Mouse (Mus musculus) inflammation-experienced regulatory T-cells (primary cell): ENCODE data around the gene Myct1. TPM values are rescaled to one million over a fixed set of nuclear protein-coding genes. Genes with fewer than 3 reads are reported as not detected.

Experiments
- polyA plus RNA-seq, 2 experiments: library from polyadenylated mRNA; unstranded; fragments of 100-300 nt; shearing (Covaris generic); gene quantifications; one replicate each; pipeline ENCODE4 v1.2.1; 2017

Gene Myct1
- not detected for polyA plus RNA-seq

GRCm38 (mm10) chr10:5593464-5593863 is at the start of gene Myct1:
Gene Myct1 (plus strand): TSS chr10:5593775.

GRCm38 (mm10) chr10:5551382-5551781 is 42.2 kb upstream of the Myct1 start, which contains the start of gene Syne1:
Gene Syne1 (minus strand): TSS chr10:5551482.

GRCm38 (mm10) chr10:5639112-5639511 is 45.5 kb downstream of the Myct1 start, which contains the start of gene Vip:
Gene Vip (plus strand): TSS chr10:5639218.

Other genes with a start within 250 kb of the Myct1 start
- gene Syne1, start 42.3 kb upstream of the Myct1 start, polyA plus RNA-seq: 10 to 100 TPM; 22.4 to 27.4 TPM
- not detected for gene Vip, start 45.4 kb downstream of the Myct1 start, polyA plus RNA-seq
- gene Fbxo5, start 211.8 kb downstream of the Myct1 start, polyA plus RNA-seq: 10 to 100 TPM; 16.5 to 30.3 TPM
- gene Mtrf1l, start 230.1 kb downstream of the Myct1 start, polyA plus RNA-seq: 10 to 100 TPM; 21.8 to 35.3 TPM